ENCODE assay signal across 12 mouse cellular contexts in genomic region chr4:63229991-63230581, GRCm38 (mm10). TPM values are rescaled to one million over a fixed set of nuclear protein-coding genes. Genes with fewer than 3 reads are reported as not detected.
A peak's percentile ranks its signal among the peaks of the same experiment; 100 is the strongest.
DNase-seq lines count a peak whose midpoint lies in the region; ATAC-seq and TF ChIP-seq lines count a peak whose summit lies in the region.
"Had no signal": no experiment of that assay in that cellular context is flagged by ENCODE, and none has a peak within 500 bp of the region (broad histone marks: within the 10 kb centered on the region; RNA-seq: fewer than 3 reads in every experiment).

No protein-coding gene starts in this region.

- H3K36me3 ChIP-seq in hindbrain, postnatal 0 days (ENCODE audit: insufficient read depth, low read length), result no peaks in the 10 kb centered on the region

- intact Hi-C loops in gastrocnemius, postnatal 14 days (cut with DNase I; ENCODE audit: low total_unique reads), result no loop called here

- 28% methylated on average over 14 of the region's 14 CpGs for WGBS in hindbrain, postnatal 0 days

- H3K4me1 ChIP-seq in hindbrain, postnatal 0 days (ENCODE audit: insufficient read depth, low read length), result peaks cover 32% of the 10 kb centered on the region

- no peaks in the 10 kb centered on the region for H3K27me3 ChIP-seq in hindbrain, postnatal 0 days (ENCODE audit: insufficient read depth, low read length)

- peak; percentile 50 for DNase-seq in adrenal gland, adult 2 months
- DNase-seq in adrenal gland, adult 8-10 months, result no peak
- peak; percentile 20 for DNase-seq in right cerebral cortex, postnatal 4 days
- no peak for DNase-seq in right cerebral cortex, postnatal 36 days (ENCODE audit: low spot score in 2 of 2)
- DNase-seq in hindbrain, postnatal 0 days (ENCODE audit: low spot score), result peak; percentile 67
- DNase-seq in gastrocnemius, postnatal 14 days, result no peak
- DNase-seq: layer of hippocampus, postnatal 36 days; thymus, postnatal 25 days had no signal

- no peak overlapping the region for H3K4me3 ChIP-seq in hindbrain, postnatal 0 days (ENCODE audit: low read length)
- H3K4me3 ChIP-seq: myocyte had no signal

- peak overlapping the region; percentile 58; the same call in 1 of the 2 replicates for H3K27ac ChIP-seq in hindbrain, postnatal 0 days

- no peaks in the 10 kb centered on the region for H3K9me3 ChIP-seq in hindbrain, postnatal 0 days (ENCODE audit: low read length)

- 0 out of 2 replicates have a peak overlapping the region, but pooled peaks have one; percentile 13 for H3K4me2 ChIP-seq in hindbrain, postnatal 0 days (ENCODE audit: low read depth, low read length)

- peak; percentile 41 for ATAC-seq in hindbrain, postnatal 0 days
- ATAC-seq in erythroid progenitor cell, adult 5-6 weeks (replicated peaks; ENCODE audit: low FRiP score, poor library complexity, severe bottlenecking), result no peak
- ATAC-seq in CD4-positive, CD25-positive, alpha-beta regulatory T cell, adult 4 months, result no peak

- no peak for TF ChIP-seq CTCF in hindbrain, postnatal 0 days (IDR thresholded peaks at IDR 0.05; ENCODE audit: low read depth)

- no peak overlapping the region for H3K9ac ChIP-seq in hindbrain, postnatal 0 days (replicated peaks; ENCODE audit: low read length)

RNA-seq across cellular contexts. Expression of gene Col27a1, which starts 16.3 kb away (rescaled TPM):
- total RNA-seq in adrenal gland, adult 2 months (2021), result 10 to 100 TPM in 1 of 2 experiments, 1 to 10 TPM in 1; 8.4 to 13.0 TPM
- 12.9 and 14.9 TPM in 2 replicates for polyA plus RNA-seq in adrenal gland, adult 2 months (2012; rRNA removed)
- 10 to 100 TPM in 3 of 4 experiments, 1 to 10 TPM in 1; 9.8 to 32.3 (median 22.5) TPM for total RNA-seq in adrenal gland, adult 8-10 months (2022)
- total RNA-seq in hindbrain, postnatal 0 days (2014; rRNA removed), result 5.8 and 9.5 TPM in 2 replicates
- polyA plus RNA-seq in hindbrain, postnatal 0 days (2015; fragmentation: Nextera tagmentation; extraction: Ambion mirVana), result 1.4 and 1.9 TPM in 2 replicates
- total RNA-seq in gastrocnemius, postnatal 14 days (2021), result 1 to 10 TPM; 1.9 to 2.6 TPM
- 0.36 and 0.42 TPM in 2 replicates for total RNA-seq in erythroid progenitor cell, adult 5-6 weeks (2015; ENCODE audit: low replicate concordance)
- total RNA-seq in erythroid progenitor cell, adult 5-6 weeks (2017; ENCODE audit: low replicate concordance), result under 0.01 TPM in 1 of 2 replicates, not detected in the other
- under 1 TPM; 0.33 to 0.75 TPM for polyA plus RNA-seq in CD4-positive, CD25-positive, alpha-beta regulatory T cell, adult 4 months (2017; shearing (Covaris generic))

RNA-seq across cellular contexts. Expression of gene Kif12, which starts 58.2 kb away (rescaled TPM):
- total RNA-seq in adrenal gland, adult 2 months (2021), result not detected
- polyA plus RNA-seq in adrenal gland, adult 2 months (2012; rRNA removed), result 0.26 TPM in 1 of 2 replicates, not detected in the other
- not detected for total RNA-seq in adrenal gland, adult 8-10 months (2022)
- 0.18 and 0.47 TPM in 2 replicates for total RNA-seq in hindbrain, postnatal 0 days (2014; rRNA removed)
- 0.10 and 0.39 TPM in 2 replicates for polyA plus RNA-seq in hindbrain, postnatal 0 days (2015; fragmentation: Nextera tagmentation; extraction: Ambion mirVana)
- total RNA-seq in gastrocnemius, postnatal 14 days (2021), result not detected
- not detected in 2 replicates for total RNA-seq in erythroid progenitor cell, adult 5-6 weeks (2015; ENCODE audit: low replicate concordance)
- not detected in 2 replicates for total RNA-seq in erythroid progenitor cell, adult 5-6 weeks (2017; ENCODE audit: low replicate concordance)
- not detected for polyA plus RNA-seq in CD4-positive, CD25-positive, alpha-beta regulatory T cell, adult 4 months (2017; shearing (Covaris generic))
- total RNA-seq: gastrocnemius, adult 18-20 months; layer of hippocampus, postnatal 36 days had no signal
- polyA plus RNA-seq: myocyte had no signal

Comparison
In these comparisons a context has a peak if more than half of its experiments do, and no peak if none do; other contexts are left out.
1. DNase-seq: peak in adrenal gland, adult 2 months (single experiment), right cerebral cortex, postnatal 4 days (single experiment) and hindbrain, postnatal 0 days (single experiment); none in adrenal gland, adult 8-10 months (single experiment), right cerebral cortex, postnatal 36 days (0 of 2) and gastrocnemius, postnatal 14 days (single experiment).